Mouse (Mus musculus) adrenal gland, adult 2 months (tissue): ENCODE measurements around the gene Chrm4. TPM values are rescaled to one million over a fixed set of nuclear protein-coding genes. Genes with fewer than 3 reads are reported as not detected.

ENCODE experiments used
- DNase-seq: peaks from one replicate; pipeline ENCODE4 v3.0.0; 2021
- polyA plus RNA-seq: library from polyadenylated mRNA; depleted of rRNA; stranded (reverse); fragments of >200 nt; gene quantifications from 2 replicates; pipeline ENCODE4 v1.2.3, GENCODE M21; 2012
- total RNA-seq, 2 experiments: library from RNA; stranded (reverse); gene quantifications; 2 replicates each; pipeline ENCODE4 v1.2.3; 2021

Chrm4 gene
- total and polyA plus RNA-seq, 3 experiments, result 0.49 to 3.1 (median 2.1) TPM

- DNase-seq, result peak; percentile 78
Measured at GRCm38 (mm10) chr2:91944170-91944950, 17.3 kb downstream of the Chrm4 start.

DNA sequence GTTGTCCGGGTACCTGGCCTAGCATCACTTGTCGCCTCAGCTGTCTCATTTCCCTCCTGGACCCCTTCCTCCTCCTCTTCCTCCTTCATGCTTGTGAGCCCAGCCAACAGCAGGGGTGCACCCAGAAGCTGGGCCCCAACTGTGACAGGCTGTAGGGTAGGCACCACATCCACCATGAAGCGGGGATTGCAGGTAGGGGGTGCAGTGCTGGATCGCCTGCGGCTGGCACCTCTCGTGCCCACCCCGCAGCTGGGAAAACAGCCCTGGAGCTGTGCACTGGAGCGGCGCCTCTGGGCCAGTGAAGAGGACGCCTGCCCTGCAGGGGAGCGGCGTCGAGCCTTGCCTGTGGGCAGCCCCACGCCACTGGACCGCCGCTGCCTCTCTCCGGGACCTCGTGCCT is 18.4 kb downstream of the Chrm4 start, which contains the start of gene Gm9821:
Gene Gm9821, plus strand, starts transcription at position 221 of the 400 bp plus-strand sequence.
- DNase-seq, result no peak

DNA sequence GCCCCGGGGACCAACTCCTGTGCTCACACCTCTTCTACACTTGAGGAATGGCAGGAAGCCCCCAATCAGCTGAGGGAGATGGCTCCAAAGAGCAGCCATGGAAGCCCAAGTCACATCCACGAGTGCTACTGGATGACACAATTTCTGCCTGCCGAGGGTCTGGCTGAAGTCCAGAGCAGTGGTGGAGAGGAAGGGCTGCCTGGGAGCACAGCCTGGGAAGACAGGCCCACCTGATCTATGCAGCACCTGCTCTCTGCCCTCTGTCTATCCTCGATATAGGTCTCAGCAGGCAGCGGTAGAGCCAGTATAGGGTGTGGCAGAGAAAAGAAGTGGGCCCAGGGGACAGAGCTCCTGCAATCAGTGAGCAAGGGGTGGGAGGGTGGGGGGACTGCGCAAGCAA is 19.8 kb downstream of the Chrm4 start:
- DNase-seq, result peak; percentile 54

DNA sequence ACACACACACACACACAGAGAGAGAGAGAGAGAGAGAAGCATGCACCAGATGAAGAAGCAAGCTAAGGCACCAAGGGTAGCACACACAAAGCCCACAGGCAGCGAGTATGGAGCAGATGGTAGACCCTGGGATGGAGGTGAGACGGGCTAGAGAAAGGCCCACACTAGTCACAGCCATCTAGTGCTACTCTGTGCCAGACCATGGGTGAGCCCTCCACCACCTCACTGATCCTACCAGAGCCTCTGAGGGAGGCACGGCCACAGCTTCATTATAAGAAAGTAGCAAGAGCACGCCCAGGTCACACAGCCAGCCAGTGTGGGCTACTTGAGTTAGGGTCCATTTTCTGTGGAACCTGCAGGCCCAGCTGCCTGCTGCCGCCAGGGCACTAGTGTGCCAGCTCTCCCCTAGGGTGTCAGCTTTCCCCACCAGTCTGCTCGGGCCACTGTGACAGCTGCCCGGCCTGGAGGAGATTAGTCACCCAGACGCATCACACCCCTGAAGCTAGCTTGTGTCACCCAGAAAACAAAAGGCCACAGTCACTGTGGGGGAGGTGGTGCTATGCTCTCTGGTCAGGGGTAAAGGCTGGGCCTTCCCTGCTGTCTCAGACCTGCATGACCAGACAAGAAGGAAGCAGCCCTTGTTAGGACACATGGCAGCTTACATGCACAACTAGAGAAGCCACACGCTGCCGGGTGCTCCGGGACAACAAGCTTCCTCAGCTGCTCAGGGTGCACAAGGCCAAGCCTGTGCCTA is 20.5 kb downstream of the Chrm4 start:
- DNase-seq, result peak; percentile 78

GRCm38 (mm10) chr2:91948151-91948509 is 21.1 kb downstream of the Chrm4 start:
- no peak for DNase-seq

GRCm38 (mm10) chr2:91948792-91949241 is 21.8 kb downstream of the Chrm4 start:
- no peak for DNase-seq

DNA sequence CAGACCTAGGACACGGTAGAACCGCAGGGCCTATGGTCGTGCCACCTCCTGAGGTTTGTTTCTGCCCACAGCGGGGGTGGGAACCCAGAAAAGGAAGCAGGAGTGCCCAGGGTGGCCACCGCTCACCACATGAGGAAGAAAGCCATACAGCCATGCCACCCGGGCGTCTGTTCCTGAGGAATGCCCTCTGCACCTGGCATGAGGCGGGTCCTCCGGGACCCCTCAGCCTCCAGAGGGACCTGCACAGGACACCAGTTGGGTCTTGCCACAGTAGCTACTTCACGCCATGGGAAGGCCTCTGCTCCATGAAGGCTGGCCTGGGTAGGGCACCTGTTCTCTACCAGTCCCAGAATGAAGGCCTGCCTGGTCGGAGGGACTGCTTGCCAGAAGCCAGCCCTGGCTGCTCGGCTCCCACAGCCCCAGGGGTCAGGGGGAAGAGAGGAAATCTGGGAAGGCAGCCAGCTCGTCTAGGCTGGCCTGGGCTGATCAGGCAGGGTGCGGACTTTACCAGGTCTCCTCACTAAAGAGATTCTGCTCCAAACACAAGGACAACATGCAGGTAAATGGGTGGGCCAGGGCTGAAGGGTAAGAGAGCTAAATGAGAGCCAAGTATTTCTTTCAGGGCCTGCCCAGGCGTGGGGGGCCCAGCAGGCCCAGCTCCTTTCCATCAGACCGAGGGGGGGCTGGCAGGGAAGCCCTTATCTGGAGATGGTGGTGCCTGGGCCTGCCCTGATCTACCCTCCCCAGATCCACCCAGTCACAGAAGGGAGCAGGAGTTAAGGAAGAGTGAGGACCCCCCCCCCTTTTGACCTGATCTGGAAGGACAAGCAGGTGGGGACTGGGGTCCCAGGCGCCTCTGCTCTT is 22.6 kb downstream of the Chrm4 start:
- DNase-seq, result peak; percentile 56

GRCm38 (mm10) chr2:91950275-91951085 is 23.4 kb downstream of the Chrm4 start:
- DNase-seq, result no peak

DNA sequence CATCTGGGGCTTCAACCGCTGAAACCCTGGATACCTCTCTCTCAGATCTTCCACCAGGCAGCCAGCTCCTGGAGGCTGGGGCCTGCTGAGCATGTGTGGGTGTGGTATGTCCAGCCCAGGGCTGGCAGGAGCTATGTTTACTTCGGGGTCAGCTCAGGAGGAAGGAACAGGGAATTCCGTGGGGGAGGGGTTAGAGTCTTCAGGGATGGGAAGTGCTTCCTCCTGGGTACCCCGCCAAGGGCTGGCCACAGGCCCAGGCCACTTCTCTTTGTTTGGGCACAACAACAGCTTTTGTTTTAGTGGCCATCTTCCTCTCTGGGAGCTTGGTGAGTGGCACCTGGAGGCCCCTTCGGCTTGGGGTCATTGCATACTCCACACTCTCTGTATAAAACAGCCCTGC is 26.8 kb downstream of the Chrm4 start:
- peak; percentile 79 for DNase-seq

- no peak for DNase-seq
Measured at GRCm38 (mm10) chr2:91955121-91955591, 28.1 kb downstream of the Chrm4 start.

GRCm38 (mm10) chr2:91955875-91956274 is 28.8 kb downstream of the Chrm4 start:
- DNase-seq, result no peak

DNA sequence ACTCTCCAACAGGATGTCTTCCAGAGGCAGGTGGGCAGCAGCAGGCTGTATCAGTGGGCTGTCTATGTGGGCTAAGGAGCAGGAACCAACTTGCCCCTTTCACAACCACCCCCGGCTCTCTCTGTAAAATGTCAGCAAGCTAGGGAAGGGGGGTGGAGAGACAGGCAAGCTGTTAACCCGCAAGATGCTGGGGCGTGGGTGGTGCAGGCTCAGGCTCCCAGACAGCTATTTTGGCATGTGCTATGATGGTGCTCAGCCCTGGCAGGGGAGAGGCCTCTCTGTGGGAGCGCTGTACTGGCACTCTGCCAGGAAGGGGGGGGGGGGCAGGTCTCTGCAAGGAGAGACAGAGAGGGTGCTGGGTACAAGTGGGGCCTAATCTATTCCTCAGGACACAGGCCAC is 30.0 kb downstream of the Chrm4 start:
- DNase-seq, result no peak

- DNase-seq, result no peak
Measured at GRCm38 (mm10) chr2:91958049-91958448, 31.0 kb downstream of the Chrm4 start.

DNA sequence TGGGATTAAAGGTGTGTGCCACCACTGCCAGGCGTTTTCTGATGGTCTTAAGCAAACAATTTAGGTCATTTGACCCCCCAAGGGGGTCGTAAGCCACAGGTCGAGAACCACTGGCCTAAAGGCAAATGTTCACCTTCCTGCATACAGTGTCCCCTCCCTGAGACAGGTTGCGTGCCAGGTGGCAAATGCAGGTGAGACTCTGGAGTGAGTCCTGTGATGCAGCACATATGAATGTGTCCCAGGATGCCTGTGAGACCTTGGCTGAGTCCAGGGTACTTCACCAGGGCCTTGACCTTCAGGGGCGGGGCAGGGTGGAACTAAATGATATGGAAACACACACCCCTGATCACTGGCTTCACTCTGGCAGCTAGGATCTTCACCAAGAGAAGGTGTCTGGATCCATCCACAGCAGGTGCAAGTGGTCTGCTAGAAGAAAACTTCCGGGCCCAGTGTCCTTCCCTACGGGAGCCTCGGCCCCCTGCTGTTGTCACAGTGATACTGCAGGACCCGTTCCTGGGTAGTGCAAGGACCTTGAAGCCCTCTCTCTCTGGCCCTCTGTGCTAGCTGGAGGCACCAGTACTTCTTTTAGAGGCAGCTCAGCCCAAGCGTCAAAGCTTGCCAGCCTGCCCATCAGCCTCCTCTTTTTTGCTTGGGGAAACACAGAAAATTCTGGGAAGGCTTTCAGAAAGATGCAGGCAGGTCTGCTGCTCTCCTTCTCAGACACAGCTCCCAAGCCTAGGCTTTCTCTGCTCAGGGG is 31.8 kb downstream of the Chrm4 start:
- peak; percentile 63 for DNase-seq

GRCm38 (mm10) chr2:91959544-91960410 is 32.7 kb downstream of the Chrm4 start:
- no peak for DNase-seq

- DNase-seq, result no peak
Measured at GRCm38 (mm10) chr2:91960459-91960858, 33.4 kb downstream of the Chrm4 start.

DNA sequence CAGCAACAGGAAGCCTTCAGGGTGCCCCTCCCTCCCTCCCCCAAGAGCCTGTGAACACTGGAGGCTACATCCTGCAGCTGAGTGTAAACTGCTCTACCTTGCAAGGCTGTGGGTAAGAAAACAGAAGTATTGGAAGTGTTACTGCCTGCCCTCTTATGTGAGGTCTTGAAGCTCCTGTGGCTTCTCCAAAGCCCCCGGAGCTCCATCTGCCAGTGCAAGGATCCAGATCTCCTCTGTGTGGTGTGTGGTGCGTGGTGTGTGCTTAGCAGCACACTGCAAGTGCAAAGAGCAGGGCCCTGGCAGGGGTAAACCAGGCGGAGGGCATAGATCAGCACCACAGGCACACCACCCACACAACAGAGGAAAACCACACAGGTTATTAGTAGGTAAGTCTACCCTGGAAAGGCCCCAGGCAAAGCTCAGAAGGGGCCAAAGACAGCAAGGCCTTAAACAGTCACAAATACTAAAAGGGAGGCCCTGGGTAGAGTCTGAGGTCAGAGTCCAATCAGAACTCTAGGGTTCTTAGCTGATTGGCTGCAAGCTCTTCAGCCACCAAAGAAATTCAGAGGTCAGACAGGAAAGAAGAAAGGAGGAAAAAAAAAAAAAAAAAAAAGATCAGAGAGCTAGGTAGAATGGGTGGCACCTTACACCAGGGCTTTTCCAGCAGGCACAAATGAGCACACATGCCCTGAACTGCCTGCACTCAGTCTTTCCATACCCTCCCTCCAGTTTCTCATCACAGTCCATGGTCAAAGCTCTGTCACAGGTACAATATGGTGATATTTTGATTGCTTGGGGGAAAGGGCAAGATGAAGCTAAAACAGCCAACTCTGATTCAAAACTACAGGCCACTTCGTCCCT is 35.1 kb downstream of the Chrm4 start:
- DNase-seq, result no peak

DNA sequence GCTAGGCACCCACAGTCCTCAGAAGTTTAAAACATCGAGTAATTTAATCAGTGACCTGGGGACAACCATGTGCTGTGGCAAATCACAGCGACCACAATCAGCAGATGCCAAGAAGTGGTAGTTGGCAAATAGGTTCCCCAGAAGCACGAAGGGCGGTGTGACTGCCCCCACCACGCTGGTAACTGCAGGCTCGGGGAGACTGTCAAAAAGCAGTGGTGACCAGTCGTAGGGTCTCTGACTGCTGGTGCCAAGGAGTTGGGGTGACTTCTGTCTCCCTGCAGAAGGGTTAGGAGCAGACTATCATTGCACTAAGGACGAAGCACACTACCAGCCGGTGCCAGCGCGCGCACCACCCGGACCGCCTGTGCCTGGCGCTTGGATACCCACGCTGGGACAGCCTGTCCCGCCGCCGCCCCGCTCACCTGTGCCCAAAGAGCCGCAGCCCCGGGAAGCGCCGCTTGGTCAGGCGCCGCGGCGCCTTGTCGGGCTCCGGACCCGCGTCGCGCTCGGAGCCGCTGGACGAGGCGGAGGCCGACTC is 35.9 kb downstream of the Chrm4 start:
- DNase-seq, result peak; percentile 63
